9 mouse cellular contexts compared by ENCODE assay signal in the genomic region with DNA sequence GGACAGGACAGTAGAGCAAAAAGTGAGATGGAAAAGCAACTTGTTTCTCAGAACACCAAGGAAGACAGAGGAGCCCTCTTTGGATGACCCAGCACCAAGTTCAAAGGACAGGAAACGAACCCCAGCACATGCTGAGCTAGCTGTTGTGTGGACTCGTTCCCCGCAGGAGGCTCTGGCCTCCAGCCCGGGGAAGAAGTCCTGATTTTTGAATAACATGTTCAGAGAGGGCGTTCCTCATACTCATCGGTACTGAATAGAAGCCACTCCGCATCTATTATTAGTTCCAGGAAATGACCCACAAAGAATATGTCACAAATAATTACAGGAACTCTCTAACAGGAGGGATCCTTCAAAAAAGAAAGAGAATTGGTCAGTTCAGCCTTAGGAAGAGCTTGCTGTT. TPM values are rescaled to one million over a fixed set of nuclear protein-coding genes. Genes with fewer than 3 reads are reported as not detected.
A peak's percentile ranks its signal among the peaks of the same experiment; 100 is the strongest.
DNase-seq lines count a peak whose midpoint lies in the region; ATAC-seq and TF ChIP-seq lines count a peak whose summit lies in the region.
"Had no signal": no experiment of that assay in that cellular context is flagged by ENCODE, and none has a peak within 500 bp of the region (broad histone marks: within the 10 kb centered on the region; RNA-seq: fewer than 3 reads in every experiment).

No protein-coding gene starts in this region.

- no peaks in the 10 kb centered on the region for H3K36me3 ChIP-seq in stomach, embryonic 15.5 days
- H3K36me3 ChIP-seq in stomach, postnatal 0 days (ENCODE audit: control insufficient read depth, insufficient read depth, low read length): no peaks in the 10 kb centered on the region

- H3K27me3 ChIP-seq in stomach, embryonic 15.5 days (replicated peaks): no peaks in the 10 kb centered on the region
- H3K27me3 ChIP-seq in stomach, postnatal 0 days (ENCODE audit: control insufficient read depth, insufficient read depth, low read length): no peaks in the 10 kb centered on the region

- TF ChIP-seq CTCF in stomach, postnatal 0 days (IDR thresholded peaks at IDR 0.05; ENCODE audit: low read depth): no peak

- H3K27ac ChIP-seq in stomach, embryonic 15.5 days: no peak overlapping the region
- H3K27ac ChIP-seq in stomach, postnatal 0 days (replicated peaks): no peak overlapping the region

- peak; percentile 44; the same call in 1 of the 2 replicates for ATAC-seq in stomach, embryonic 15.5 days (ENCODE audit: insufficient read depth, low FRiP score, low read depth)
- ATAC-seq in stomach, postnatal 0 days (ENCODE audit: low FRiP score, low TSS enrichment): no peak
- ATAC-seq in erythroid progenitor cell, adult 5-6 weeks (replicated peaks; ENCODE audit: low FRiP score, poor library complexity, severe bottlenecking): no peak

- H3K9ac ChIP-seq in stomach, embryonic 15.5 days: no peak overlapping the region
- H3K9ac ChIP-seq in stomach, postnatal 0 days (ENCODE audit: low read length): no peak overlapping the region

- DNase-seq in adrenal gland, postnatal 10 days: peak; percentile 36
- DNase-seq in adrenal gland, postnatal 4 days (ENCODE audit: low spot score in 2 of 2): no peak
- DNase-seq in stomach, postnatal 0 days (ENCODE audit: low spot score): no peak
- DNase-seq in kidney, postnatal 14 days: peak; percentile 75
- DNase-seq in spleen, adult 18-20 months: no peak
- DNase-seq in layer of hippocampus, postnatal 10 days (ENCODE audit: low spot score in 2 of 2): no peak
- DNase-seq: layer of hippocampus, postnatal 36 days had no signal

- H3K9me3 ChIP-seq in stomach, embryonic 15.5 days: no peaks in the 10 kb centered on the region
- H3K9me3 ChIP-seq in stomach, postnatal 0 days (ENCODE audit: control insufficient read depth, low read length): no peaks in the 10 kb centered on the region

- H3K4me3 ChIP-seq in stomach, embryonic 15.5 days (replicated peaks): no peak overlapping the region
- no peak overlapping the region for H3K4me3 ChIP-seq in stomach, postnatal 0 days (ENCODE audit: low read depth, low read length)

- no peak for TF ChIP-seq EP300 in stomach, postnatal 0 days (optimal IDR thresholded peaks at IDR 0.05)

- H3K4me2 ChIP-seq in stomach, embryonic 15.5 days: no peak overlapping the region
- no peak overlapping the region for H3K4me2 ChIP-seq in stomach, postnatal 0 days (replicated peaks; ENCODE audit: low read depth)

- 45% methylated on average over 7 of the region's 7 CpGs for WGBS in stomach, embryonic 15.5 days
- 26% methylated on average over 7 of the region's 7 CpGs for WGBS in stomach, postnatal 0 days

- no peaks in the 10 kb centered on the region for H3K4me1 ChIP-seq in stomach, embryonic 15.5 days
- H3K4me1 ChIP-seq in stomach, postnatal 0 days (replicated peaks; ENCODE audit: control insufficient read depth, insufficient read depth): no peaks in the 10 kb centered on the region

RNA-seq across cellular contexts. Expression of gene Tmc3, which starts 18.8 kb away (rescaled TPM):
- total RNA-seq in adrenal gland, postnatal 10 days (2021): 1 to 10 TPM in 1 of 2 experiments, under 1 TPM in 1; 0.72 to 1.5 TPM
- total RNA-seq in adrenal gland, postnatal 4 days (2021): 1 to 10 TPM; 1.0 to 1.8 TPM
- 0.88 and 0.94 TPM in 2 replicates for polyA plus RNA-seq in stomach, embryonic 15.5 days (2015; fragmentation: Nextera tagmentation; extraction: Ambion mirVana)
- 1.1 and 1.2 TPM in 2 replicates for polyA plus RNA-seq in stomach, postnatal 0 days (2015; fragmentation: Nextera tagmentation; extraction: Ambion mirVana)
- total RNA-seq in layer of hippocampus, postnatal 10 days (2021): under 1 TPM; 0.18 to 0.55 TPM
- 0.42 and 0.72 TPM in 2 replicates for total RNA-seq in erythroid progenitor cell, adult 5-6 weeks (2015; ENCODE audit: low replicate concordance)
- 1.2 and 1.7 TPM in 2 replicates for total RNA-seq in erythroid progenitor cell, adult 5-6 weeks (2017; ENCODE audit: low replicate concordance)

Comparison
In these comparisons a context has a peak if more than half of its experiments do, and no peak if none do; other contexts are left out.
1. DNase-seq: peak in adrenal gland, postnatal 10 days (single experiment) and kidney, postnatal 14 days (single experiment); none in adrenal gland, postnatal 4 days (0 of 2), stomach, postnatal 0 days (single experiment), spleen, adult 18-20 months (0 of 2) and layer of hippocampus, postnatal 10 days (0 of 2).